Mouse (Mus musculus) small intestine, adult 2 months (tissue): ENCODE results near the gene Dapk1.

Source experiments
- CTCF ChIP-seq: fragments of 200-500 bp; IDR thresholded peaks from 2 replicates; pipeline ENCODE4 v1.5.1; 2012; ENCODE audit warnings: low read depth, mild to moderate bottlenecking, control low read depth, inconsistent platforms, low read length, moderate library complexity, mixed read lengths; ENCODE audit not compliant: insufficient replicate concordance, insufficient read length; ENCODE audit errors: extremely low read depth
- POLR2A ChIP-seq: fragments of 200-500 bp; IDR thresholded peaks from 2 replicates; pipeline ENCODE4 v1.6.1; 2012; ENCODE audit warnings: low read depth, mild to moderate bottlenecking, control low read depth, inconsistent platforms, low read length, moderate library complexity

DNA sequence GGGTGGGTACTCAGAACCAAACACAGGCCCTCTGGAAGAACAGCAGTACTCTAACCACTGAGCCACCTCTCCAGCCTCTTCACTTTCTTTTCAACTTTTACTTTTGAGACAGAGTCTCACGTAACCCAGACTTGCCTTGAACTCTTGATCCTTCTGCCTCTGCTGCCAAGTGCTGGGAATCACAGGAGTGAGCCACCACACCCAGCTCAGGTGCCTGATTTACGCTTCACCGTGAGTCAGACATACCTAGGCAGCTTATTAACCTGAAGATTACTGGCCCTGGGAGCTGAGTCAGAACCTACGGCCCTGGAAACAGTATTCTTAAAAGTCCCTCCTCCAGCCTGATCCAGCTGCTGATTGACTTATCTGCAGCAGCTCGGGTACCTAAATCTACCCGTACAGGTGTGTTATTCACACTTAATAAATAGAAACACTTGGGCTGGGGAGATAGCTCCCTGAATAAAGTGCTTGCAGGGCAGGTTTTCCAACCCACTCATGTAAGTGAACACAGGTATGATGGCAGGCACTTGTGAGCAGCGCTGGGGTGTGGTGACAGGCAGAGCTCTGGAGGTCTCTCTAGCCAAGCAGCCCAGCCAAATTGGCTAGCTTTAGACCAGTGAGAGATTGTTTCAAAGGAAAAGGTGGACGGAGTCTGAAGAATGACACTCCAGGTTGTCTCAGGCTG lies 60.9 kb downstream of the Dapk1 start:
- no peak for TF ChIP-seq CTCF
- no peak for TF ChIP-seq POLR2A
